Mouse (Mus musculus) midbrain, postnatal 0 days (tissue): ENCODE data around the gene Cdh13. TPM values are rescaled to one million over a fixed set of nuclear protein-coding genes. Genes with fewer than 3 reads are reported as not detected.

Source experiments
- ATAC-seq: fragments of 200-750 bp; cut with Nextera tagmentation; 2 replicates; pipeline ENCODE4 v1.8.0; 2017; ENCODE audit warnings: moderate number of reproducible peaks, mild to moderate bottlenecking, moderate TSS enrichment, moderate library complexity; ENCODE audit not compliant: low FRiP score
- DNase-seq: peaks from one replicate; pipeline ENCODE4 v3.0.0-alpha.2; 2015; ENCODE audit warnings: low spot score
- H3K27ac ChIP-seq: fragments of 300-500 bp; sonication (generic); 2 replicates; pipeline ENCODE4 v1.5.1; 2014; ENCODE audit warnings: low read depth, mild to moderate bottlenecking, low read length, mixed read lengths
- H3K27me3 ChIP-seq: fragments of 300-500 bp; sonication (generic); 2 replicates; pipeline ENCODE4 v1.6.1; 2014; ENCODE audit warnings: low read length, control low read depth, mixed read lengths; ENCODE audit not compliant: insufficient read depth
- H3K36me3 ChIP-seq: fragments of 300-500 bp; sonication (generic); 2 replicates; pipeline ENCODE4 v1.6.1; 2014; ENCODE audit warnings: low read length, control low read depth, mixed read lengths; ENCODE audit not compliant: insufficient read depth
- H3K4me1 ChIP-seq: fragments of 300-500 bp; sonication (generic); 2 replicates; pipeline ENCODE4 v1.6.1; 2014; ENCODE audit warnings: mild to moderate bottlenecking, control low read depth, antibody characterized with exemption, low read length, mixed read lengths; ENCODE audit not compliant: insufficient read depth
- H3K4me2 ChIP-seq: fragments of 300-500 bp; sonication (generic); 2 replicates; pipeline ENCODE4 v1.6.1; 2014; ENCODE audit warnings: low read depth, mild to moderate bottlenecking, low read length, mixed read lengths; ENCODE audit not compliant: poor library complexity, severe bottlenecking
- H3K4me3 ChIP-seq: fragments of 300-500 bp; sonication (generic); 2 replicates; pipeline ENCODE4 v1.5.1; 2014; ENCODE audit warnings: low read depth, mild to moderate bottlenecking, low read length, moderate library complexity
- H3K9ac ChIP-seq: fragments of 300-500 bp; sonication (generic); replicated peaks from 2 replicates; pipeline ENCODE4 v1.6.1; 2014; ENCODE audit warnings: mild to moderate bottlenecking, low read length, moderate library complexity, mixed read lengths; ENCODE audit not compliant: poor library complexity, severe bottlenecking
- H3K9me3 ChIP-seq: fragments of 300-500 bp; sonication (generic); 2 replicates; pipeline ENCODE4 v1.6.1; 2016; ENCODE audit warnings: low read length, control low read depth
- CTCF ChIP-seq: IDR thresholded peaks from 2 replicates; pipeline ENCODE4 v1.5.1; 2016; ENCODE audit warnings: antibody characterized with exemption, mild to moderate bottlenecking
- WGBS: fragments of 180-500 bp; shearing (Covaris S2); extraction: QIAGEN DNeasy Blood & Tissue Kit; methylation state at CpG from one replicate; pipeline ENCODE4 v1.1.7; 2014; 5-methylcytosine and 5-hydroxymethylcytosine counted together
- polyA plus RNA-seq: library from polyadenylated mRNA; unstranded; fragments of >200 nt; fragmentation: Nextera tagmentation; extraction: Ambion mirVana; gene quantifications from 2 replicates; pipeline ENCODE4 v1.2.1, GENCODE M21; 2015
- total RNA-seq: library from RNA; depleted of rRNA; stranded (reverse); fragments of >200 nt; gene quantifications from 2 replicates; pipeline ENCODE4 v1.2.3, GENCODE M21; 2014

Gene Cdh13
- total and polyA plus RNA-seq, 2 experiments from 2014 or later: 199 to 203 TPM

- 84% methylated on average over 3 of the region's 3 CpGs for WGBS
- DNase-seq: no peak
Measured at GRCm38 (mm10) chr8:118709366-118709765, 425.8 kb downstream of the Cdh13 start.

DNA sequence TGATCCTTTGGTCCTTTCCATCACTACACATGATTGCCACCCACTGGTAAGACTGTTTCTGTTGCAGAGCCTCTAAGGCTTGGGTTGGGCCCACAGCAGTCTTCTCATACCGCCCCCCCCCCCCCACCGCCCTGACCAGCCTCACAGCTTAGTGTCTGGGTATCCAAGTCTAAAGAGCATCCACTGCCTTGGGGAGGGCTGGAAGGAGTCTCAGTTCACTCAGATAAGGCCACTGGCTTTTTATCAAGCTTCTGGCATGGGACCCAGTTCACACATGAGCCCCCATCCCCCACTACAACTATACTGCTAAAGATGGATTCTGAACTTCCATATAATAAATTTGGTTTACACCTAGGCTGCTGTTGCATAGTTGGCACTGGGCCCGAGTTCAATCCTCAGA lies 428.1 kb downstream of the Cdh13 start:
- no peak for ATAC-seq
- DNase-seq: no peak
- H3K9me3 ChIP-seq: peaks cover 5% of the 10 kb centered on the region; the same call in 1 of the 2 replicates
- H3K9ac ChIP-seq: no peak overlapping the region
- no peaks in the 10 kb centered on the region; the same call in 1 of the 2 replicates for H3K36me3 ChIP-seq
- no peak overlapping the region for H3K27ac ChIP-seq
- no peaks in the 10 kb centered on the region for H3K4me1 ChIP-seq
- no peaks in the 10 kb centered on the region for H3K27me3 ChIP-seq
- no peak for TF ChIP-seq CTCF
- no peak overlapping the region for H3K4me2 ChIP-seq
- 83% methylated on average over 3 of the region's 3 CpGs for WGBS
- H3K4me3 ChIP-seq: no peak overlapping the region

More at GRCm38 (mm10) chr8:118709366-118709765, 425.8 kb downstream of the Cdh13 start:
- no peak for TF ChIP-seq CTCF
- no peaks in the 10 kb centered on the region for H3K27me3 ChIP-seq
- H3K4me3 ChIP-seq: no peak overlapping the region
- no peaks in the 10 kb centered on the region for H3K4me1 ChIP-seq
- H3K36me3 ChIP-seq: no peaks in the 10 kb centered on the region; the same call in 1 of the 2 replicates
- H3K9ac ChIP-seq: no peak overlapping the region
- no peak overlapping the region for H3K4me2 ChIP-seq
- H3K9me3 ChIP-seq: peaks cover 5% of the 10 kb centered on the region; the same call in 1 of the 2 replicates
- ATAC-seq: no peak
- H3K27ac ChIP-seq: no peak overlapping the region

DNA sequence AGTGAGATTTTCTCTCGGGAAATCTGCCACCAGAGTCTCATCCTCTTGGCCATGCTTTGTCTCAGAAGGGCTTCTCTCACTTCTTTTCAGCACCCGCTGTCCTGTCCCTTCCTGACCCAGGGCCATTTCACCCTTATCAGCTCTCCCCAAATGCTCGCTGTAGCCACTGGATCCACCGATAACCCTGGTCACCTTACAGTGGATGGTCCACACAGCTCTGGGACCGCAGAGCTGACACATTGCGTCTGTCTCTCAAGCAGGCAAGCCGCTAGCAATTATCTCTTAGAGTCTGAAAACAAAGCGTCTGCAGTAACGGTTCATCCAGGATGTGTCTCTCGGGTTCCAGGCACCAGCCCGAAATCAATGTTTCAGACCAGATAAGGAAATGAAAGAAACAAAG lies 429.6 kb downstream of the Cdh13 start:
- H3K36me3 ChIP-seq: no peaks in the 10 kb centered on the region; the same call in 1 of the 2 replicates
- no peak for DNase-seq
- no peak for ATAC-seq
- H3K9ac ChIP-seq: no peak overlapping the region
- H3K4me3 ChIP-seq: no peak overlapping the region
- no peaks in the 10 kb centered on the region for H3K27me3 ChIP-seq
- no peaks in the 10 kb centered on the region for H3K4me1 ChIP-seq
- peaks cover 5% of the 10 kb centered on the region; the same call in 1 of the 2 replicates for H3K9me3 ChIP-seq
- H3K4me2 ChIP-seq: no peak overlapping the region
- TF ChIP-seq CTCF: no peak
- no peak overlapping the region for H3K27ac ChIP-seq
- 75% methylated on average over 11 of the region's 11 CpGs for WGBS

- no peak for TF ChIP-seq CTCF
- DNase-seq: no peak
- Histone ChIP-seq H3K4me2 (no peak overlapping the region), H3K27me3 (no peaks in the 10 kb centered on the region), H3K9ac (no peak overlapping the region), H3K4me3 (no peak overlapping the region), H3K9me3 (peaks cover 5% of the 10 kb centered on the region; the same call in 1 of the 2 replicates), H3K4me1 (no peaks in the 10 kb centered on the region), H3K36me3 (no peaks in the 10 kb centered on the region; the same call in 1 of the 2 replicates), H3K27ac (no peak overlapping the region)
- 77% methylated on average over 3 of the region's 3 CpGs for WGBS
- ATAC-seq: no peak
Measured at GRCm38 (mm10) chr8:118713596-118713995, 430.1 kb downstream of the Cdh13 start.

GRCm38 (mm10) chr8:118722896-118723295 lies 439.4 kb downstream of the Cdh13 start:
- no peak for DNase-seq
- no peak overlapping the region for H3K27ac ChIP-seq
- ATAC-seq: no peak
- H3K4me3 ChIP-seq: no peak overlapping the region
- no peak overlapping the region for H3K4me2 ChIP-seq
- 80% methylated on average over 3 of the region's 3 CpGs for WGBS
- H3K9me3 ChIP-seq: no peaks in the 10 kb centered on the region
- no peaks in the 10 kb centered on the region for H3K4me1 ChIP-seq
- H3K9ac ChIP-seq: no peak overlapping the region
- TF ChIP-seq CTCF: no peak
- H3K36me3 ChIP-seq: no peaks in the 10 kb centered on the region
- H3K27me3 ChIP-seq: no peaks in the 10 kb centered on the region

GRCm38 (mm10) chr8:118725651-118726050 lies 442.1 kb downstream of the Cdh13 start:
- no peaks in the 10 kb centered on the region for H3K36me3 ChIP-seq
- H3K9me3 ChIP-seq: no peaks in the 10 kb centered on the region
- H3K27me3 ChIP-seq: no peaks in the 10 kb centered on the region
- no peak overlapping the region for H3K9ac ChIP-seq
- ATAC-seq (no peak), DNase-seq (no peak)
- no peak overlapping the region for H3K27ac ChIP-seq
- no peaks in the 10 kb centered on the region for H3K4me1 ChIP-seq
- 91% methylated on average over 5 of the region's 5 CpGs for WGBS
- no peak overlapping the region for H3K4me3 ChIP-seq
- H3K4me2 ChIP-seq: no peak overlapping the region
- no peak for TF ChIP-seq CTCF
